Mouse (Mus musculus): ENCODE results near the gene Kdm5d.

The Kdm5d gene

GRCm38 (mm10) chrY:897393-898227, at the start of gene Kdm5d:
Gene Kdm5d (plus strand): TSS chrY:897788.
- in situ Hi-C loops (cut with MboI, MseI): no loop called here

- in situ Hi-C loops (cut with MboI, MseI): no loop called here
Observed at GRCm38 (mm10) chrY:872404-872803, 25.2 kb upstream of the Kdm5d start.

DNA sequence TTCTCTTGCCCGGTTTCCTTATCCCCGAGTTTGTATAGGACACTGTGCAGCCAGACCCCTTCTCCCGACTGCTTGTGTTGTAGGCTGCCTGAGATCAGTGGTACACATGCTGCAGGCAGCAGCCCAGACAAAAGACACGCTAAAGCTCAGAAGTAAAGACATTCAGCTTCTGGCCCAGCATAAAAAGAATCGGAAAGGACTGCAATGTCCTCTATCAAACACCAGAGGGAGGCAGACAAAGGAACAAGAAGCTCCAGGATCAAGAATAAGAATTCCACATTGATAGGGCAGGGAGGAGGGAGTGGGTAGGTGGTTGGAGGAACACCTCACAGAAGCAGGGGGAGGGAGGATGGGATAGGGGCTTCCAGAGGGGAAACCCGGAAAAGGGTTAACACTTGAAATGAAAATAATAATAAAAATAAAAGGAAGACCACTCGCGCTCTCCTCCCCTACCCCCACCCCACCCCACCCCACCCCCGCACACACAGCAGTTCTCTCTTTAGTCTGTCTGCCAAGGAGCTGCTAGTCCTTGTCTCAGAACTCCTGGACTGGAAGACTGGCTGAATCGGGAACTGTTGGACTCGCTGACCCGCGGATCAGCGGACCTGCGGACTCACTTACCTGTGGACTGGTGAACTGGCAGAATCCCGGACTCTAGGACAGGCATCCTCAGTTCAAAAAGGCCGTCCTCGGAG, 24.6 kb upstream of the Kdm5d start:
- in situ Hi-C loops (cut with MboI, MseI): no loop called here
